Mouse (Mus musculus) heart, adult 2 months (tissue): ENCODE measurements around the gene Lsm12.
A peak's percentile ranks its signal among the peaks of the same experiment; 100 is the strongest.

ENCODE experiments used
- CTCF ChIP-seq: fragments of 200-600 bp; IDR thresholded peaks from 2 replicates; pipeline ENCODE4 v1.8.1; 2022; ENCODE audit warnings: antibody characterized with exemption, mild to moderate bottlenecking, moderate library complexity
- POLR2A ChIP-seq: fragments of 200-500 bp; IDR thresholded peaks from 2 replicates; pipeline ENCODE4 v1.6.1; 2011; ENCODE audit warnings: mild to moderate bottlenecking, low read depth, low read length, control low read depth; ENCODE audit not compliant: insufficient read depth

GRCm38 (mm10) chr11:102229331-102229953 is 44.3 kb upstream of the Lsm12 start:
- TF ChIP-seq POLR2A: no peak
- TF ChIP-seq CTCF: peak; percentile 22
